Mouse (Mus musculus): Measurements from ENCODE around the gene Kcnt1. TPM values are rescaled to one million over a fixed set of nuclear protein-coding genes. Genes with fewer than 3 reads are reported as not detected.
A peak's percentile ranks its signal among the peaks of the same experiment; 100 is the strongest.

The Kcnt1 gene
- polyA plus RNA-seq, 1 experiment from 2014 or later, result 23.8 TPM

- Histone ChIP-seq H3K27me3 (no peaks in the 10 kb centered on the region), H3K36me3 (no peaks in the 10 kb centered on the region), H3K4me3 (no peak overlapping the region), H3K4me1 (replicated peaks) (no peaks in the 10 kb centered on the region), H3K9ac (no peak overlapping the region), H3K27ac (replicated peaks) (no peak overlapping the region), H3K4me2 (no peak overlapping the region), H3K9me3 (no peaks in the 10 kb centered on the region)
- WGBS, result 11% methylated on average over 4 of the region's 4 CpGs
- no peak for ATAC-seq (ENCODE audit: low FRiP score, low read depth)
Observed at GRCm38 (mm10) chr2:25850330-25850729, 13.2 kb upstream of the Kcnt1 start.

GRCm38 (mm10) chr2:25852626-25853025 lies 10.9 kb upstream of the Kcnt1 start:
- Histone ChIP-seq H3K9me3 (no peaks in the 10 kb centered on the region), H3K4me2 (no peak overlapping the region), H3K9ac (no peak overlapping the region), H3K27me3 (no peaks in the 10 kb centered on the region), H3K27ac (replicated peaks) (no peak overlapping the region), H3K4me1 (replicated peaks) (no peaks in the 10 kb centered on the region), H3K4me3 (no peak overlapping the region), H3K36me3 (no peaks in the 10 kb centered on the region)
- ATAC-seq (ENCODE audit: low FRiP score, low read depth), result peak; percentile 68; the same call in 1 of the 2 replicates
- 44% methylated on average over 3 of the region's 3 CpGs for WGBS

GRCm38 (mm10) chr2:25853998-25854397 lies 9.5 kb upstream of the Kcnt1 start:
- no peak for ATAC-seq (ENCODE audit: low FRiP score, low read depth)
- H3K36me3 ChIP-seq, result no peaks in the 10 kb centered on the region
- no peak overlapping the region for H3K4me3 ChIP-seq
- H3K27ac ChIP-seq (replicated peaks), result no peak overlapping the region
- no peaks in the 10 kb centered on the region for H3K27me3 ChIP-seq
- 77% methylated on average over 5 of the region's 5 CpGs for WGBS
- H3K9me3 ChIP-seq, result no peaks in the 10 kb centered on the region
- H3K9ac ChIP-seq, result no peak overlapping the region
- no peak overlapping the region for H3K4me2 ChIP-seq
- H3K4me1 ChIP-seq (replicated peaks), result no peaks in the 10 kb centered on the region

GRCm38 (mm10) chr2:25859891-25860290 lies 3.6 kb upstream of the Kcnt1 start:
- H3K27me3 ChIP-seq, result no peaks in the 10 kb centered on the region
- H3K27ac ChIP-seq (replicated peaks), result no peak overlapping the region
- no peaks in the 10 kb centered on the region for H3K36me3 ChIP-seq
- no peak overlapping the region for H3K9ac ChIP-seq
- no peaks in the 10 kb centered on the region for H3K9me3 ChIP-seq
- no peak overlapping the region for H3K4me2 ChIP-seq
- no peak for ATAC-seq (ENCODE audit: low FRiP score, low read depth)
- peaks cover 25% of the 10 kb centered on the region for H3K4me1 ChIP-seq (replicated peaks)
- H3K4me3 ChIP-seq, result no peak overlapping the region
- 91% methylated on average over 3 of the region's 3 CpGs for whole genome bisulfite sequencing

GRCm38 (mm10) chr2:25862038-25862437 lies 1.5 kb upstream of the Kcnt1 start:
- Histone ChIP-seq H3K4me2 (no peak overlapping the region), H3K36me3 (no peaks in the 10 kb centered on the region), H3K9ac (no peak overlapping the region), H3K27me3 (peaks cover 3% of the 10 kb centered on the region; the same call in 1 of the 2 replicates), H3K4me1 (replicated peaks) (peaks cover 32% of the 10 kb centered on the region), H3K9me3 (no peaks in the 10 kb centered on the region), H3K27ac (replicated peaks) (no peak overlapping the region), H3K4me3 (no peak overlapping the region)
- WGBS, result 66% methylated on average over 2 of the region's 2 CpGs
- ATAC-seq (ENCODE audit: low FRiP score, low read depth), result no peak

- ATAC-seq (ENCODE audit: low FRiP score, low read depth), result no peak
- Histone ChIP-seq H3K4me3 (peak overlapping the region; percentile 67), H3K4me2 (peak overlapping the region; percentile 100), H3K9me3 (no peaks in the 10 kb centered on the region), H3K27ac (replicated peaks) (no peak overlapping the region), H3K9ac (no peak overlapping the region), H3K4me1 (replicated peaks) (peaks cover 32% of the 10 kb centered on the region), H3K27me3 (peaks cover 3% of the 10 kb centered on the region; the same call in 1 of the 2 replicates), H3K36me3 (no peaks in the 10 kb centered on the region)
- 54% methylated on average over 5 of the region's 5 CpGs for WGBS
Observed at GRCm38 (mm10) chr2:25862696-25863270, 751 bp upstream of the Kcnt1 start.

- H3K4me3 ChIP-seq, result peak overlapping the region; percentile 67
- peaks cover 32% of the 10 kb centered on the region for H3K4me1 ChIP-seq (replicated peaks)
- no peak overlapping the region for H3K27ac ChIP-seq (replicated peaks)
- no peaks in the 10 kb centered on the region for H3K36me3 ChIP-seq
- H3K4me2 ChIP-seq, result peak overlapping the region; percentile 100
- ATAC-seq (ENCODE audit: low FRiP score, low read depth), result 0 out of 2 replicates have a peak, but pooled peaks have one; percentile 21
- H3K9me3 ChIP-seq, result no peaks in the 10 kb centered on the region
- peaks cover 3% of the 10 kb centered on the region; the same call in 1 of the 2 replicates for H3K27me3 ChIP-seq
- peak overlapping the region; percentile 47 for H3K9ac ChIP-seq
- 5% methylated on average over 18 of the region's 18 CpGs for WGBS
Observed at GRCm38 (mm10) chr2:25864230-25864629, 696 bp downstream of the Kcnt1 start.

GRCm38 (mm10) chr2:25865412-25865811 lies 1.9 kb downstream of the Kcnt1 start:
- H3K36me3 ChIP-seq, result no peaks in the 10 kb centered on the region
- H3K27ac ChIP-seq (replicated peaks), result no peak overlapping the region
- no peaks in the 10 kb centered on the region for H3K9me3 ChIP-seq
- 6% methylated on average over 4 of the region's 4 CpGs for WGBS
- H3K4me1 ChIP-seq (replicated peaks), result peaks cover 32% of the 10 kb centered on the region
- no peak for ATAC-seq (ENCODE audit: low FRiP score, low read depth)
- no peak overlapping the region for H3K4me3 ChIP-seq
- peak overlapping the region; percentile 13; the same call in 1 of the 2 replicates for H3K4me2 ChIP-seq
- H3K27me3 ChIP-seq, result peaks cover 3% of the 10 kb centered on the region; the same call in 1 of the 2 replicates
- no peak overlapping the region for H3K9ac ChIP-seq

- 72% methylated on average over 5 of the region's 5 CpGs for WGBS
- no peaks in the 10 kb centered on the region for H3K36me3 ChIP-seq
- no peak overlapping the region for H3K4me3 ChIP-seq
- no peak overlapping the region for H3K27ac ChIP-seq (replicated peaks)
- no peaks in the 10 kb centered on the region for H3K9me3 ChIP-seq
- no peak overlapping the region for H3K4me2 ChIP-seq
- H3K4me1 ChIP-seq (replicated peaks), result peaks cover 32% of the 10 kb centered on the region
- ATAC-seq (ENCODE audit: low FRiP score, low read depth), result no peak
- no peak overlapping the region for H3K9ac ChIP-seq
- peaks cover 3% of the 10 kb centered on the region; the same call in 1 of the 2 replicates for H3K27me3 ChIP-seq
Observed at GRCm38 (mm10) chr2:25866656-25867055, 3.1 kb downstream of the Kcnt1 start.

GRCm38 (mm10) chr2:25877250-25877735 lies 13.8 kb downstream of the Kcnt1 start:
- Histone ChIP-seq H3K4me1 (replicated peaks) (peaks cover 22% of the 10 kb centered on the region), H3K4me2 (peak overlapping the region; percentile 81), H3K27me3 (no peaks in the 10 kb centered on the region), H3K9me3 (no peaks in the 10 kb centered on the region), H3K27ac (replicated peaks) (peak overlapping the region; percentile 63; the same call in 1 of the 2 replicates), H3K9ac (peak overlapping the region; percentile 70), H3K36me3 (no peaks in the 10 kb centered on the region), H3K4me3 (peak overlapping the region; percentile 62)
- peak; percentile 20; the same call in 1 of the 2 replicates for ATAC-seq (ENCODE audit: low FRiP score, low read depth)
- WGBS, result 25% methylated on average over 7 of the region's 7 CpGs

- Histone ChIP-seq H3K4me1 (replicated peaks) (peaks cover 22% of the 10 kb centered on the region), H3K9ac (peak overlapping the region; percentile 70), H3K27ac (replicated peaks) (peak overlapping the region; percentile 63), H3K4me2 (peak overlapping the region; percentile 81), H3K27me3 (no peaks in the 10 kb centered on the region), H3K4me3 (peak overlapping the region; percentile 62), H3K9me3 (no peaks in the 10 kb centered on the region), H3K36me3 (no peaks in the 10 kb centered on the region)
- peak; percentile 87 for ATAC-seq (ENCODE audit: low FRiP score, low read depth)
- 1% methylated on average over 35 of the region's 49 CpGs for WGBS
Observed at GRCm38 (mm10) chr2:25877736-25878268, 14.3 kb downstream of the Kcnt1 start.

GRCm38 (mm10) chr2:25878516-25878915 lies 15.0 kb downstream of the Kcnt1 start:
- Histone ChIP-seq H3K27ac (replicated peaks) (no peak overlapping the region), H3K27me3 (no peaks in the 10 kb centered on the region), H3K4me2 (peak overlapping the region; percentile 81), H3K9ac (peak overlapping the region; percentile 70; the same call in 1 of the 2 replicates), H3K4me1 (replicated peaks) (peaks cover 22% of the 10 kb centered on the region), H3K4me3 (peak overlapping the region; percentile 62), H3K36me3 (no peaks in the 10 kb centered on the region), H3K9me3 (no peaks in the 10 kb centered on the region)
- no peak for ATAC-seq (ENCODE audit: low FRiP score, low read depth)
- 64% methylated on average over 2 of the region's 2 CpGs for WGBS

Data from hindbrain, embryonic 15.5 days (tissue).